Mouse (Mus musculus) neutrophil, adult 59 days (primary cell): ENCODE results near the gene Nipsnap3a. TPM values are rescaled to one million over a fixed set of nuclear protein-coding genes. Genes with fewer than 3 reads are reported as not detected.

Source experiments
- total RNA-seq, 2 experiments: library from RNA; stranded (reverse); gene quantifications; 1 replicate in 1 of 2; 2 replicates in 1 of 2; pipeline ENCODE4 v1.2.4; 2023

Gene Nipsnap3a
- not detected for total RNA-seq

GRCm38 (mm10) chr4:52989248-52989647 lies at the start of gene Nipsnap3a:
Gene Nipsnap3a, plus strand, starts transcription at chr4:52989272.

DNA sequence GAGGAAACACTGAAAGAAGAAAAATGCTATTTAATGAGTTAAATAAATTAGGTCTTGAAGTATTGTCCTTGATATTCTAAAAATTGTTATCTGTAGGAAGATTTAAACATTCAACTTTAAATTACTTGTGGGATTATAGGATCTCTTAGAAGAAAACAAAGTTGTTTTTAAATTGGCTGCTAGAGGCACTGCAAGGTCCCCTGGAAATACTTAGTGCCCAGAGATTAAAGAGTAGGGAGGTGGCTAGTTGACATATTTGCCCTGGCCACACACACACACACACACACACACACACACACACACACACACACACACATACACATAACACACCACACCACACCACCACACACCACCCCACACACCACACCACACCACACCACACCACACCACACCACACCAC lies 24.8 kb upstream of the Nipsnap3a start, which contains the start of gene Olfr270:
Gene Olfr270 (plus strand): TSS at position 301 of the 400 bp plus-strand sequence.

DNA sequence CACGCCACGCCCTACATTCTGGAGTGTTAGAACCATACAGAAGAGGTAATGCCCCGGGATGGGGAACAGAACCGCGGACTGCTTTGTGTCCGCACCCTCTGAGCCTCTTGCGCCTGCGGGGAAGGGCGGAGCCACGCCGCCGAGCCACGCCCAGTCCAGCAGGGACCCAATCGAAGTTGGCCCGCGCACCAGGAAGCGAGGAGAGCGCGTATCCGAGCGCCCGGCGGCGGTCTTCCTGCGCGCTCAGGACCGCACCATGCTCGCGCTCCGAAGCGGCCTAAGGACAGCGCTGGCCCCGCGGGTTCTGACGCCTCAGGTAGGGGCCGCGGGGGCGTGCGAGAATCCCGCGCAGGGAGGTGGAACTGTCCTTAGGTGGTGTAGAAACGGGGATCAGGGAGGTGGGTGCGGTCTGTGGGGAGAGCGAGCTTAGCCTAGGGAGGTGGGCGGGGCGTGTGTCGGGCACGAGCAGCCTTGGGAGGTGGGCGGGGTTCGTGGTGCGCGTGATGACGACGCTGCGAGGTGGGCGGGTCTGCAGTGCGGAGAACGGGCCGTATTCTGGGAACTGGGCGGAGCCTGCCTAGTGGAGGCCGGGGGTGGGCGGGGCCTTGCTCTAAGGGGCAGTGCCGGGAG lies 22.8 kb downstream of the Nipsnap3a start, which contains the start of gene Nipsnap3b:
Gene Nipsnap3b (plus strand): TSS at position 149 of the 630 bp plus-strand sequence.

Other genes starting within 250 kb of the Nipsnap3a start
- gene Olfr275, start 174.7 kb upstream of the Nipsnap3a start, total RNA-seq: not detected
- not detected for gene Olfr273, start 130.0 kb upstream of the Nipsnap3a start, total RNA-seq
- gene Olfr272, start 70.1 kb upstream of the Nipsnap3a start, total RNA-seq: not detected
- not detected for gene Olfr270, start 24.7 kb upstream of the Nipsnap3a start, total RNA-seq
- gene Nipsnap3b, start 22.6 kb downstream of the Nipsnap3a start, total RNA-seq: 10 to 100 TPM; 38.7 to 43.7 TPM
- 1 to 10 TPM; 1.8 to 2.5 TPM for gene Abca1, start 170.6 kb downstream of the Nipsnap3a start, total RNA-seq